Mouse (Mus musculus): ENCODE measurements around the gene Ptprn2. TPM values are rescaled to one million over a fixed set of nuclear protein-coding genes. Genes with fewer than 3 reads are reported as not detected.

The Ptprn2 gene
- polyA plus RNA-seq, 1 experiment from 2014 or later: 0.19 TPM

DNA sequence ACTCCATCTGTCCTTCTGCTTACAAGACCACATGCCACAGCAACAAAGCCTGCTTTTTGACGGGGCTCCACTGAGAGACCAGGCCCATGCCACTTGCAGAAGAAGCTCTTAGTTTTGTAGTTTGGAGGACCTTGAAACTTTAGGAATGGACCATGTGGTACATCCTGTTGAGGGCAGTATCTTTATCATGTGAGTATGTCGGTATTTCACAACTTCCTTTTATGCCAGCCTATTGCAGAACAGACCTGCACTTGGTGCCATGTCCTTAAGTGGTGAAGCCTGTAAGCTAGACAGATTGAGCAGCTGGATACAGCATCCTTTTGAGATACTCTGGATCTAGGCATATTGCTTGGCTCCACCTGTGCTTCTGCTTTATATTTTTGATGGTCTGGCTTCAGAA, 12.3 kb upstream of the Ptprn2 start:
- 78% methylated on average over 2 of the region's 2 CpGs for WGBS

GRCm38 (mm10) chr12:116473761-116474160, 11.8 kb upstream of the Ptprn2 start:
- Histone ChIP-seq H3K9ac (ENCODE audit: low read length) (no peak overlapping the region), H3K4me2 (ENCODE audit: low read depth, low read length) (no peak overlapping the region), H3K9me3 (ENCODE audit: control insufficient read depth, low read length) (no peaks in the 10 kb centered on the region), H3K4me3 (ENCODE audit: low read length) (no peak overlapping the region), H3K27ac (ENCODE audit: low read length) (no peak overlapping the region), H3K4me1 (replicated peaks; ENCODE audit: control insufficient read depth, insufficient read depth, low read length) (no peaks in the 10 kb centered on the region), H3K36me3 (ENCODE audit: control insufficient read depth, insufficient read depth, low read length) (no peaks in the 10 kb centered on the region), H3K27me3 (ENCODE audit: control insufficient read depth, insufficient read depth, low read depth, low read length) (no peaks in the 10 kb centered on the region)
- ATAC-seq (ENCODE audit: low read depth): no peak

More for the DNA sequence above, 12.3 kb upstream of the Ptprn2 start:
- no peaks in the 10 kb centered on the region for H3K9me3 ChIP-seq (ENCODE audit: control insufficient read depth, low read length)
- no peak for ATAC-seq (ENCODE audit: low read depth)
- H3K36me3 ChIP-seq (ENCODE audit: control insufficient read depth, insufficient read depth, low read length): no peaks in the 10 kb centered on the region
- H3K4me2 ChIP-seq (ENCODE audit: low read depth, low read length): no peak overlapping the region
- H3K27me3 ChIP-seq (ENCODE audit: control insufficient read depth, insufficient read depth, low read depth, low read length): no peaks in the 10 kb centered on the region
- H3K4me1 ChIP-seq (replicated peaks; ENCODE audit: control insufficient read depth, insufficient read depth, low read length): no peaks in the 10 kb centered on the region
- no peak overlapping the region for H3K9ac ChIP-seq (ENCODE audit: low read length)
- H3K4me3 ChIP-seq (ENCODE audit: low read length): no peak overlapping the region
- H3K27ac ChIP-seq (ENCODE audit: low read length): no peak overlapping the region

GRCm38 (mm10) chr12:116474676-116475075, 10.8 kb upstream of the Ptprn2 start:
- ATAC-seq (ENCODE audit: low read depth): no peak
- Histone ChIP-seq H3K27ac (ENCODE audit: low read length) (no peak overlapping the region), H3K27me3 (ENCODE audit: control insufficient read depth, insufficient read depth, low read depth, low read length) (no peaks in the 10 kb centered on the region), H3K9me3 (ENCODE audit: control insufficient read depth, low read length) (no peaks in the 10 kb centered on the region), H3K4me2 (ENCODE audit: low read depth, low read length) (no peak overlapping the region), H3K4me3 (ENCODE audit: low read length) (no peak overlapping the region), H3K36me3 (ENCODE audit: control insufficient read depth, insufficient read depth, low read length) (no peaks in the 10 kb centered on the region), H3K9ac (ENCODE audit: low read length) (no peak overlapping the region), H3K4me1 (replicated peaks; ENCODE audit: control insufficient read depth, insufficient read depth, low read length) (no peaks in the 10 kb centered on the region)
- 49% methylated on average over 3 of the region's 3 CpGs for WGBS

GRCm38 (mm10) chr12:116478771-116479170, 6.7 kb upstream of the Ptprn2 start:
- Histone ChIP-seq H3K9me3 (ENCODE audit: control insufficient read depth, low read length) (no peaks in the 10 kb centered on the region), H3K36me3 (ENCODE audit: control insufficient read depth, insufficient read depth, low read length) (no peaks in the 10 kb centered on the region), H3K4me1 (replicated peaks; ENCODE audit: control insufficient read depth, insufficient read depth, low read length) (no peaks in the 10 kb centered on the region), H3K4me3 (ENCODE audit: low read length) (no peak overlapping the region), H3K9ac (ENCODE audit: low read length) (no peak overlapping the region), H3K27ac (ENCODE audit: low read length) (no peak overlapping the region), H3K4me2 (ENCODE audit: low read depth, low read length) (no peak overlapping the region), H3K27me3 (ENCODE audit: control insufficient read depth, insufficient read depth, low read depth, low read length) (no peaks in the 10 kb centered on the region)
- no peak for ATAC-seq (ENCODE audit: low read depth)
- 39% methylated on average over 1 of the region's 1 CpGs for WGBS

DNA sequence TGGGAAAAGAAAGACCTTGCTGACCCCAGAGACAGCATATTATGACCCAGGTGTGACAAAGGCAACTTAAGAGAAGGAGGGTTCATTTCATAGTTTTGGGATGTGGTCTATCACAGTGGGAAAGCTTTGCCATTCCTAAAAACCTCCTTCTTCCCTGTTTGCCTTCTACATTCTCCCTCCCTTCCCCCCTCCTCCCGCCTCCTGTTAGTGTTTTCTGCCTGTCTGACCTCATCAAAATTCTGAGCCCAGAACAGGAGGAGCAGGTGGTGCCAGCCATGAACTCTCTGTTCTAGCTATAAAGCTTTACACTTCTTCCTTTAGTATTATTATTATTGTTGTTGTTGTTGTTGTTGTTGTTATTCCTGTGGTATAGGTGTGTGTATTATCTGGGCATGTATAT, 3.6 kb upstream of the Ptprn2 start:
- Histone ChIP-seq H3K27me3 (ENCODE audit: control insufficient read depth, insufficient read depth, low read depth, low read length) (peaks cover 9% of the 10 kb centered on the region; the same call in 1 of the 2 replicates), H3K4me2 (ENCODE audit: low read depth, low read length) (no peak overlapping the region), H3K27ac (ENCODE audit: low read length) (no peak overlapping the region), H3K9ac (ENCODE audit: low read length) (no peak overlapping the region), H3K9me3 (ENCODE audit: control insufficient read depth, low read length) (no peaks in the 10 kb centered on the region), H3K4me3 (ENCODE audit: low read length) (no peak overlapping the region), H3K4me1 (replicated peaks; ENCODE audit: control insufficient read depth, insufficient read depth, low read length) (peaks cover 6% of the 10 kb centered on the region), H3K36me3 (ENCODE audit: control insufficient read depth, insufficient read depth, low read length) (no peaks in the 10 kb centered on the region)
- ATAC-seq (ENCODE audit: low read depth): no peak
- 64% methylated on average over 1 of the region's 1 CpGs for WGBS

DNA sequence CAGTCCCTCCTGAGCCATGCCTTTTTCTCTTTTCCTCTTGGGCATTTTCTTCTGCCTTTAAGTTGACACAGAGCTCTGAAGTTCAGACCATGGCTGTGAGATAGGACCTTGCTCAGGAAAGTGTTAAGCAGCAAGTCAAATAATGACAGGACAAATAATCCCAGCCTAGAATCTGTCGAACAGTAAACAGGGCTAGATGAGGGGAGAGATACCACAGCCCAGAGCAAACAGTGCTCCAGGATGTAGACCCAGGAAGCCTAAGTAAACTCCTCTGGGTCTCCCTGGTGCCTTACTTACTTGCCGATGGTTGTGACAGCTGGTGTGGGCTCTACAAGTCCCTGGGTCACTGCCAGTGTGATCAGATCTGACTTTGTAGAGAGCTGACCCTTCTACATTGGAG, 1.9 kb upstream of the Ptprn2 start:
- no peak for ATAC-seq (ENCODE audit: low read depth)
- Histone ChIP-seq H3K36me3 (ENCODE audit: control insufficient read depth, insufficient read depth, low read length) (no peaks in the 10 kb centered on the region), H3K4me1 (replicated peaks; ENCODE audit: control insufficient read depth, insufficient read depth, low read length) (peaks cover 6% of the 10 kb centered on the region), H3K27me3 (ENCODE audit: control insufficient read depth, insufficient read depth, low read depth, low read length) (peaks cover 9% of the 10 kb centered on the region; the same call in 1 of the 2 replicates), H3K9ac (ENCODE audit: low read length) (no peak overlapping the region), H3K4me2 (ENCODE audit: low read depth, low read length) (no peak overlapping the region), H3K27ac (ENCODE audit: low read length) (no peak overlapping the region), H3K9me3 (ENCODE audit: control insufficient read depth, low read length) (no peaks in the 10 kb centered on the region), H3K4me3 (ENCODE audit: low read length) (no peak overlapping the region)
- WGBS: 17% methylated on average over 2 of the region's 2 CpGs

DNA sequence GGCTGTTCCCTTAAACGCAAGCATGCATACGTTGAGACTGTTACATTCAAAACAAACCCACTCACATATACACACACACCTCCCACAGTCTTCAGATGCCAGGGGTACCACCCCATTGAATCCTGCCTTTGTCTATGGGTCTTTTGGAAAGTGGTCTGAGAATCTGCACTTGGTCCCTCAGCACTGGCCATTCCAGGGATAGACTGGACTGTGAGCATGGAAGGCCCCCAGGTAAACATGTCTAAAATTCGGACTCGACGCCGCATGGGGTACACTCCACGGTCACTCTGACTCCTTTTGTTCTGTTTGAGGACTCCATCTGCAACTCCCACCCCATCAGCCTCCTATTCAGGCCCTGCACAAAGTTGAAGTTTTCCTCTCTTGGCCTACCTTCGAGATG, 529 bp upstream of the Ptprn2 start:
- Histone ChIP-seq H3K4me2 (ENCODE audit: low read depth, low read length) (peak overlapping the region; percentile 97), H3K27me3 (ENCODE audit: control insufficient read depth, insufficient read depth, low read depth, low read length) (peaks cover 9% of the 10 kb centered on the region; the same call in 1 of the 2 replicates), H3K9me3 (ENCODE audit: control insufficient read depth, low read length) (no peaks in the 10 kb centered on the region), H3K4me3 (ENCODE audit: low read length) (no peak overlapping the region), H3K27ac (ENCODE audit: low read length) (no peak overlapping the region), H3K4me1 (replicated peaks; ENCODE audit: control insufficient read depth, insufficient read depth, low read length) (peaks cover 6% of the 10 kb centered on the region), H3K36me3 (ENCODE audit: control insufficient read depth, insufficient read depth, low read length) (no peaks in the 10 kb centered on the region), H3K9ac (ENCODE audit: low read length) (no peak overlapping the region)
- no peak for ATAC-seq (ENCODE audit: low read depth)
- 66% methylated on average over 8 of the region's 8 CpGs for WGBS

GRCm38 (mm10) chr12:116486404-116486730, 847 bp downstream of the Ptprn2 start:
- H3K9ac ChIP-seq (ENCODE audit: low read length): no peak overlapping the region

GRCm38 (mm10) chr12:116488836-116489235, 3.3 kb downstream of the Ptprn2 start:
- Histone ChIP-seq H3K4me1 (replicated peaks; ENCODE audit: control insufficient read depth, insufficient read depth, low read length) (peaks cover 6% of the 10 kb centered on the region), H3K9ac (ENCODE audit: low read length) (no peak overlapping the region), H3K27ac (ENCODE audit: low read length) (no peak overlapping the region), H3K4me2 (ENCODE audit: low read depth, low read length) (no peak overlapping the region), H3K4me3 (ENCODE audit: low read length) (no peak overlapping the region), H3K36me3 (ENCODE audit: control insufficient read depth, insufficient read depth, low read length) (no peaks in the 10 kb centered on the region), H3K9me3 (ENCODE audit: control insufficient read depth, low read length) (no peaks in the 10 kb centered on the region), H3K27me3 (ENCODE audit: control insufficient read depth, insufficient read depth, low read depth, low read length) (peaks cover 9% of the 10 kb centered on the region; the same call in 1 of the 2 replicates)
- no peak for ATAC-seq (ENCODE audit: low read depth)
- 51% methylated on average over 8 of the region's 8 CpGs for WGBS

More at GRCm38 (mm10) chr12:116486404-116486730, 847 bp downstream of the Ptprn2 start:
- peak overlapping the region; percentile 97 for H3K4me2 ChIP-seq (ENCODE audit: low read depth, low read length)
- no peak for ATAC-seq (ENCODE audit: low read depth)
- no peaks in the 10 kb centered on the region for H3K9me3 ChIP-seq (ENCODE audit: control insufficient read depth, low read length)
- peaks cover 9% of the 10 kb centered on the region; the same call in 1 of the 2 replicates for H3K27me3 ChIP-seq (ENCODE audit: control insufficient read depth, insufficient read depth, low read depth, low read length)
- H3K36me3 ChIP-seq (ENCODE audit: control insufficient read depth, insufficient read depth, low read length): no peaks in the 10 kb centered on the region
- WGBS: 4% methylated on average over 10 of the region's 10 CpGs
- no peak overlapping the region for H3K27ac ChIP-seq (ENCODE audit: low read length)
- H3K4me3 ChIP-seq (ENCODE audit: low read length): peak overlapping the region; percentile 56
- peaks cover 6% of the 10 kb centered on the region for H3K4me1 ChIP-seq (replicated peaks; ENCODE audit: control insufficient read depth, insufficient read depth, low read length)

Measured in lung, embryonic 16.5 days (tissue).